Mouse (Mus musculus) urinary bladder, adult 18-20 months (tissue): ENCODE data around the gene Gm37240.
"Not testable (repeated sequence)": the region's sequence is repeated elsewhere in the genome, so short reads cannot be mapped to it uniquely, and the experiment has no call there.

Experiments
- DNase-seq, 2 experiments: peaks; one replicate each; pipeline ENCODE4 v3.0.0; 2022; ENCODE audit warnings: low spot score in 2 of 2, mixed read lengths in 2 of 2

Gene Gm37240

DNA sequence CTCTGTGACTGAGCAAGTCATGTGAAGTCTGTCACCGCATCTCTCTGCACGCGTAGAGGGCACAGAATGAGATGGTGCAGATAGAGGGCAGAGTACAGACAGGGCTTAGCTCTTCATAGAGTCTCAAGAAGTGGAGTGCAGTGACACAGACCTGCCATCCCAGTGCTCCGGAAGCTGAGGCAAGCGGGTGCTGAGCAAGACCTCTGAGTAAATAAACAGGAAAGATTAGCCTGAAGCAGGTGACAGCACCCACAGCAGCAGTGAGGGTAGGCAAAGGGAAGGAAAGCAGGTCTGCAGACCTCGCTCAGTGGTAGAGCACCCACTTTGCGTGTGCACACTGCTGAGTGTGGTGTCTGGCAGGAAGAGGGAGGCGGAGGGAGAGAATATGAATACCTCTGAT is 1205.6 kb downstream of the Gm37240 start:
- DNase-seq = no peak

DNA sequence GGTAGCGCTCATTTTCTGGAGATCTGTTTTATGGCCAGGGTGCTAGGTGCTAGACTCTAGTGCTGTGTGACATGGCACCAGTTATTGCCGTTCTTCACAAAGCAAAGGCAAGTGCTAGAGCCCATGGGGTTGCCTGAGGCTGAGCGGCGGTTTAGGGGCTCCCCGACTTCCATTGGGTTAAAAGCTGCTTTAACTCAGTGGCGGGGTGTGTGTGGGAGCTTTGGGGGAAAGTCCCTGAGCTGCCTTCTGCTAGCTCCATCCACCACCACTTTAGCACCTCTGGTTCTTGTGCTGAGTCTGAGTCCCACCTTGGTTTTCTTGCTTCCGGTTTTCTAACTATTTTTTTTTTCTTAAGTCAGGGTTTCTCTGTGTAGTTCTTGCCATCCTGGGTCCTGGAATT is 1207.3 kb downstream of the Gm37240 start:
- no peak for DNase-seq

DNA sequence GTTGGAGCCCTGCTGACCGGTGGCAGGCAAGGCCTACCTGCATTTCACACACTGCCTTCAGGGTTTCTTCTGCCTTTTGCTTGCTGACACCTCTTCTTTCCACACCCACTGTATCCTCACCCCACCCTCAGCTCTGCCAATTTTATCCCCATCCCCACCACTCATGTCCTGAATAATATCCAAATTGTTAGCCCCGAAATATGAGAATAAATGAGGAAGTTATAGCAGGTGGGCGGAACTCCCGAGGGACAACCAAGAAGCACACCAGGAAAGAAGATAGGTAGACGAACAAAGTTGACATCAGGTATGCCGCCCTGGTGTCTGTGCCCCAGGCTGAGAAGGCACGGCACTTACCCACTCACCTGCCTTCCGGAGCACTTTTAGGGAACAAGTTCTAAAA is 1207.8 kb downstream of the Gm37240 start:
- DNase-seq = no peak

DNA sequence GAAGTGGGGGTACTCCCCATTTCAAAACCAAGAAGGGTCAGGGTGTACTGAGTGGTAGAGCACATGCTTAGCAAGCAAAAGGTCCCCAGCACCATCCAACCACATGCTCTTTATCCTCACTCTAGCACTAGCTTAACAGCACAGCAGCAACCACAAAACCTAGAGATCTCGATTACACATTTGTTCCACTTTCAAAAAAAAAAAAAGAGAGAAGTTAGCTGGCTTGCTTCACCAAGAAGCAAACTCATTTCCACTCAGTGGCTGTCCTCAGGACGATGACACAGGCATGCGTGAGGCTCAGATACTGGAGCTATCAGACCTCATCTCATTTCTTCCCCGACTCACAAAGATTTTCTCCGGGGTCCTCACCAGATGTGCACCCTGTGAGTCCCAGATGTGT is 1208.4 kb downstream of the Gm37240 start:
- no peak for DNase-seq

DNA sequence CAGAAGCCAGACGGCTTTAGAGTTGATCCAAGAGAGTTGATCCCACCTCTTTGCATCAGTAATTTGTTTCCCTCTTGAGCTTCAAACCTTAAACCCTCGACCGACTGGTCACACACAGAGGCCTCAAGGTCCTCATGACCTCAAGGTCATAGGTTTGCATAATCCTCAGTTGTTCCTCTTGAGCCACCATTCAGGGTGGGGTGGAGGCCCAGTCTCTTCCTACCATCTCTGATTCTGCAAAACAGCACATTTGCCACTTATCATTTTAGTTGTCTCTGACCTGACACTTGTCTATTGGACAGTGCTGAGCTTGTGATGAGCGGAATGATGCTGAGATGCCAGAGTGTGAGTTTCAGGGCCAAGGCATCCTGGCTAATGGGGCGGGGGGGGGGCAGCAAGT is 1211.6 kb downstream of the Gm37240 start:
- DNase-seq = no peak

DNA sequence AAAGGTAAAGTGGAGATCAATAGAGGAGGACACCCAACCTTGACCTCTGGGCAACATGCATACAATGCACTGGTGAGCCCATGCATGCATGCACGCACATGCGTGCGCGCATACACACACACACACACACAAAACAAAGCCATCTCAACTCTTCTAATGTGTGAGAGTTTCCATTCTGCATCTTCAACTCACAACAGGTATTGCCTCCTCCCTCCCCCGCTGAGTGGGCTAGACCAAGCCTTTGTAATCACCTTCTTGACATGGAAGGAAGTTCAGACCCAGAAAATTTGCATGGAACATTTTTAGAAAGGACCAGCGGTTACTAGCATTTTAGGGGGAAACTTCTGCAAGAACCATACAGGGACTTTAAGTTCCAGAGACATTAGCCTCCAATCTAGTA is 1213.8 kb downstream of the Gm37240 start:
- no peak for DNase-seq

DNA sequence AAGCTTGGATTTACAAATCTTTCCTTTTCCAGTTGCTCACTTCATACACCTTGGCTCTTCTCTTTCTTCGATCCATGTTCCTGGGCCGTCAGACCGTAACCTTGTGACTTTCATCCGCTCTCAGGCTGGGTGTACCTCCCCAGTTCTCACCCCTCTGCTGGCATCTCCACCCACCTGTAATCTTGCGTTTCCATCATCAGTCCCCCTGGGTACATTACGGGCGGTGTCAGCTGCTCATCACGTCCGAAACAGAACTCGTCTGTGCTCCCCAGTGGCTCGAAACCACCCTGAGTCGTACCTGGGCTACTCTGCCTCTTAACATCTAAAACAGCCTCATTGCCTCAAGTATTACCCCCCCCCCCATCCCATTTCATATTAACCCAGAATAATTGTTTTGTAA is 1215.2 kb downstream of the Gm37240 start:
- DNase-seq = no peak

DNA sequence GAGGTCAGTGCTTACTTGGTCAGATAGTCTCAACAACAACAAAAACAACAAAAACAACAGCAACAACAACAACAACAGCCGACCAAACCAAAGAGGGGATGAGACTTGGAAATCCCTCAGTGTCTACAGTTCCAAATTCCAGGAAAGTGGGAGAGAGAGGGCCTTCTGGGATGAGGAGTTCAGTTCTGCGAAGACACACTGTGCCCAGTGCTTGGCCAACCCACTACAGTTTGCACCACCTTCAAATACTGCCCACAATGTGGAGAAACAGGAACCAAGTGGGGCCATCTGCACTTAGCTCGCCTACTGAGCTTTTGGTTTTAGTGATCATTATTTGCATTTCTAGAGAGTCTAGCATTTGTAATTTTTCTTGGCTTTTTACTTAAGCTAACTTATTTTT is 1218.4 kb downstream of the Gm37240 start:
- no peak for DNase-seq

DNA sequence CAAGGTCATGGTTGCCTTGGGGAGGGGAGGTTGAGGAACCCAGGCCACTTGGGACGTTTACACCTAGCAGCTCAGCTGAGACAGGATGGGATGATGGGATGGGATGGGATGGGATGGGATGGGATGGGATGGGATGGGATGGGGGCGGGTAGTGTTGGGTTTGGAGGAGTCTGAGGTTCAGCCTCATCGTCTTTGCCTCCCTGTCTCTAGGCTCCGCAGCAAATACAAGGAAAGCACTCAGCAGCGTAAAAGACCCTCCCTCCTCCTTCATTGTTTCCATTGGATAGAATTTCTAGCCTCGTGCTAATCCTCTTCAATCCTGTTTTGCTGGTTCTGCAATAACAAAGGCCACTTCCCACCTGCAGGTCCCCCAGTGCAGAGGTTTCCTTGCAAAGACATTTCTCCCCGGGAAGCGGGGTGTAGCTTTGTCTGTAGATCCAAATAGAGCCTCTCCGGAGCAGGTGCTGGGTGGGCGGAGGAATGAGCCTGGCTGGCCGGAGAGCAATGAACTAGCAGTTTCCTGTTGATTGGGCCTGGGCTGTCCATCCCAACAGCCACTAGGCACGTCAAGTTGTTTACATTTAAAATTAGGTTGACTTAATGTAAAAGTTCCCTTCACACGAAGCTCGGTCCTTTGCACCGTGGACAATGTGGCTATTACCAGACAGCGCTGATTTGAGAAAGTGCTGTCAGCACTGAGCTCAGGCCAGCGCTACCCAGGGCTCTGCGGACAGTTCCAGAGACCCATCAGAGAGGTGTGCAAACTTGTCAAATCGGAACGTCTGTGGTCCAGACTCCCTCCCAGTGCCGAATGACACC is 1221.9 kb downstream of the Gm37240 start:
- peak in 1 of 2 experiments; percentile 54 for DNase-seq

DNA sequence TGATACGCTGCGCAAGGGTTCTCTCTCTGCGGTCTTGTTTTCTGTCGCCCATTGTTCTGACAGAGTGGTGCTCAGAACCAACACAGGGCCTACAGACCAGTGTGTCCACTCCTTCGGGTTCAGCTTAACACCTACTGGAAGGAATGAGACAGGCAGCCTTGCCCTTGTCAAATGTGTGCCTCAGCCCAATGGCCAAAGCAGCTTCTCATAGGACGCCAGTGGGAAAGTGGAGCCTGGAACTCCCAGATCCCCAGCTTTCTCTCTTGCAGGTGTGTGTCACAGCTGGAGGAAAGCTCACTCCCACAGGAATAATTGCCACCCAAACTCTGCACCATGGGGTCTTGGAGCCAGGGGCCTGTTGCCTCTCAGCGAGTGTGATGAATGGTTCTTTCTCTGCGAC is 1222.6 kb downstream of the Gm37240 start:
- DNase-seq = no peak

DNA sequence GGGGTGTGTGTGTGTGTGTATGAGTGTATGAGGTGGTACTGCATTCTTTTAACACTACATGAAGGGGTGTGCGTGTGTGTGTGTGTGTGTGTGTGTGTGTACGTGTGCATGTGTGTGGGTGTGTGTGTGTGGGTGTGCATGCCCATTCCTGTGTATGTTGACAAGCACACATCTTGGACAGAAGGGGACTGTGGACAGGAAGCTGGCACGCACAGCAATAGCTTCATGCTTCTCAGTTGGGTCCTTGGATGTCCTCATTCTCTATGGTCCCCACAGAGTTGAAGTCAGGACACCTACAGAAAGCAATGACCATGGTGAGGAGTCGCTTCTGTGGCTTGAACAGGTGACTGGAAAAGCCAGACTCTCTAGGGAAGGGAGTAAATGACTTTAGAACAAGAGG is 1223.5 kb downstream of the Gm37240 start:
- no peak for DNase-seq

DNA sequence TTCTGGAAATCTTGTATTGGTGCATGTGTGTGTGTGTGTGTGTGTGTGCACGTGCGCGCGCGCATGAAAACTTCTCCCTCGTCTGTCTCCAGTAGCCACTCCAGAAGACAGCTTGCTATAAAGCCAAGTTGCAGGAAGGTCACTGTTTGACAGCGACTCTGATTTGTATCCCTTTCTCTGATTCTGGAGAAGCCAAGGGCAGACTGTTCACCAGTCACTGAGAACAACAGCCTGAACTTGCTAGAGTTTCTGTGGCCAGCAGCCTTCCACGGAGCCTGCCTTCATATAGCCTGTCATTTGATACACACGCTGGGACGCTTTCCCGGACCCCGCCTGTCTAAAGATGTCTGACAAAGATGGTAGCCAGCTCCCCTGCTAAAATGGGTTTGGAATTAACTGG is 1224.2 kb downstream of the Gm37240 start:
- DNase-seq = no peak

DNA sequence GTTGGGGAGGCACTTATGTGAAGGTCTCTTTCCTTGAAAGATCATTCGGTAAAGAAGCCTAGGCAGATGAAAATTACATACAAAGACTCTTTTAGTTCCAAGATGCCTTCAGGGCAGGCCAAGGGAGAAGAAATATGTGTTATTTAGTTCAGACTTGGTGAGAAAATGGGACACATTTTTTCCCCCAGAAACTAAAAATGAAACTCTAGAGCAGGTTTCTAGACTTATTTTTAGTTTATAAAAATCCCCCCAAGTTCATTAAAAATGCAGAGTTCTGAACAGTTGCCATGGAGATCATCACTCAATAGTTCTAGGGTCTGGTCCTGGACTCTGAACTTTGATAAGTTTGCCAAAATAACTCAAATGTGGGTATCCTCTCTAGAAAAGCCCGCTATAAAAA is 1226.9 kb downstream of the Gm37240 start:
- no peak for DNase-seq

DNA sequence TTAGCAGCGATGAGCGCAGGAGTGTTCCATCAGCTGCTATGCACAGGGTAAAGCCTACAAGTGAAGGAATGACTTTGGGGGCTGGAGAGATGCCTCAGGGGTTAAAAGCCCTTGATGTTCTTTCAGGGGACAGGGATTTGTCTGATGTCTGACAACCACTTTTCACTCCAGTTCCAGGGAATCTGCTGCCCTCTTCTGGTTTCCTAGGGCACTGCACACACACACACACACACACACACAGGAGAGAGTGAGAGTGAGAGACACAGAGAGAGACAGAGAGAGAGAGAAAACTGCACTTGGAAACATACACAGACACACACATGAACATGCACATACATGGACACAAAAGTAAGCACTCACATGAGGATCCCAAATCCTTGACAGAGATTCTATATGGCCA is 1228.4 kb downstream of the Gm37240 start:
- no peak for DNase-seq

DNA sequence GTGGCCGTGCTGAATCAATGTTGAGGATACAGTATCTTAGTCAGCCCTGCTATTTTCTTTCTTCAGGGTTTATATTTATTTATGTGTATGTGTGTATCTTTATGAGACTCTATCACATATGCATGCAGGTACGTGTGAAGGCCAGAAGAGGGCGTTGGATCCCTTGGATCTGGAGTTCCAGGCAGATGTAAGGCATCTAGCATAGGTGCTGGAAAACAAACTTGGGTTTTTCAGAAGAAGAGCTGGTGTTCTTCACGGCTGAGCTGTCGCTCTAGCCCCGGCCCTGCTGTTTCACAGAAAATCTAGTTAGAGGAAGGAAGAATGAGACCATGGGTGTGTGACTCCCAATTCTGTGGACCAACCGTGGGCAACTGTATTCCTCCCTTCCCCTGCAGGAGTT is 1229.3 kb downstream of the Gm37240 start:
- no peak for DNase-seq

DNA sequence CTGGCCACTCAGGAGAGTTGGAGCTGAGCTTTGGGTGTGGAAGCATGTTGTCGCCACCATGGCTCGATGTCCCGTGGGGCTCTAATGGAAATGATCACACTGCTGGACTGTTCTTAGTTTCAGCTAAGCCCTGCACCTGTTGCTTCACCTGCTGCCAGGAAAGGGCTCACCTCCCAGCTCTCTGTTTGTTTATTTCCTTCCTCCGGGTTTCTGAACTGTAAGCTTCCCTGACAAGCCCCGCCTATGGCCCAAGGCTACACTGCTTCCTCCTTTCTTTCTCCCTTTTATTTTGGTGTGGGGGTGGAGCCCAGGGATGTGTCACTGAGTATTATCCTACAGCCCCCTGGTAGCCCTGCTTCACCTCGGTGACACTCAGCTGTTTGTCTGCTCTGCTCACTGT is 1230.1 kb downstream of the Gm37240 start:
- no peak for DNase-seq

DNA sequence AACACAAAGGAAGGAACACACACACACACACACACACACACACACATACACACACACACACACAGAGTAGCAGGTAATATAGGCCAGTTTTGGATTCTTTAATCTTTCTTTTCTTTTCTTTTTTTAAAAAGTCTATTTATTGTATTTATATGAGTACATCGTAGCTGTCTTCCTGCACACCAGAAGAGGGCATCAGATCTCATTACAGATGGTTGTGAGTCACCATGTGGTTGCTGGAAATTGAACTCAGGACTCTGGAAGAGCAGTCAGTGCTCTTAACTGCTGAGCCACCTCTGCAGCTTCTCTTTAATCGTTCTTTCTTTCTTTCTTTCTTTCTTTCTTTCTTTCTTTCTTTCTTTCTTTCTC is 1231.5 kb downstream of the Gm37240 start:
- DNase-seq = not testable (repeated sequence)

DNA sequence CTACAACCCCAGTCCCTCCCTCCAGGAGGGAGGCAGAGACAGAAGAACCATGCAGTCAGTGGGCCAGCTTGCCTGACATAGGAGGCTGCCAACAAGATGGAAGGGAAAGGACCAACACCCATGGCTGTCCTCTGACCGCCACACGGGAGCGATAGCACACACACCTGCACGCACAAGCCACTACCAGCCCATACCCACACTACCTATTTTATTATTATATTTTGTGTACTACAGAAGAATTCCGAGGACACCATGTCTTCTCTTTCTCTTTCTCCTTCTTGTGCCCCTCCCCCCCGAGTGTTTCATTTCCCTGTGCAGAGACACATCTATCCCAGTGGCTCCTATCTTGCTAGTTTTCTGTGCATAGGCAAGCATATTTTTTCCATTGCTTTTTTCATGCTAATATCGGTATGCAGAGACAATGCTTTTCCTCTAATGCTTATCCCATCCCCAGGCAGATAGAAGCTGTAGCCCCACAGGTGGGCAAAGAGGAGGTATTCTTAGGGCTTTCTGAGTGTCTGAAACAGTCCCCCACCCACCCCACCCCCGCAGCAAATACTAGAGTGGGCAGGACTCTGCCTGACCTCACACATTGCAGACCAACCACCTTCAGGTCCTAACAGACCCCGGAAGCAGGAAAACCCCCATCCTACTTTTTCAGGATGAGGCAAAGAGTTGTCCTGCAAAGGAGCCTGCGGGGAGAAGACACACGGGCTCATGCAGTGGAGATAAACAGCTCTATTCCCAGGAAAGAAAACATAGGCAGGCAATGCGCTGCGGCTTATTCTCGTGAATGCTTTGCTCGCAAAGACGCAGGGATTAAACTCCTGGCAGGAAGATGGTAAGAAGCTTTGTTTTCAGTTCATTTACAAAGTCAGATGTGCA is 1232.2 kb downstream of the Gm37240 start:
- DNase-seq = no peak

DNA sequence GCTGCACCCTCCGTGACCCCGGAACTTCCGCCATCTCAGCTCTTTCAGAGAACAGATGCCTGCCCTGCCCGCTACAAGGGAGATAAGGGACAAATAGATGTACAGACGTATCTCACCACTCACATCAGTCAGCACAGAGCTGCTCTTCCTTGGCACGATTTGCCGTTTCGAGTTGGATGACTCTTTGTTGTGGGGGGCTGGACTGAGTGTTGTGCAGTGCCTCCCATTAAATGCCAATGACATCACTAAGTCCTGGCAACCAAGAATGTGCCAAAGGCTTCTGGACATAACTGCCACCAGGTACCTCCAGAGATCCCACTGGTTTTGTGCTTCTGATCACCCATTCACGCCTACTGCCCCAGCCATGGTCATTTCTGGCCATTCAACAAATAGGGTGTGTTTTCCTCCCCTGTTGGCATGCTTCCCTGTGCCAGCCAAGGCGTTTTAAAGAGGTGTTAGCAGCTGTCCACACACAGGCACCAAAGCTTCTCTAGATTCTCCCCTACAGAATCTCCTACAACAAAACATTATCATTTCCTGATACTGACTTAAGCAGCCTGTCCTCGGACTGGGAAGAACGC is 1233.0 kb downstream of the Gm37240 start:
- DNase-seq = no peak

DNA sequence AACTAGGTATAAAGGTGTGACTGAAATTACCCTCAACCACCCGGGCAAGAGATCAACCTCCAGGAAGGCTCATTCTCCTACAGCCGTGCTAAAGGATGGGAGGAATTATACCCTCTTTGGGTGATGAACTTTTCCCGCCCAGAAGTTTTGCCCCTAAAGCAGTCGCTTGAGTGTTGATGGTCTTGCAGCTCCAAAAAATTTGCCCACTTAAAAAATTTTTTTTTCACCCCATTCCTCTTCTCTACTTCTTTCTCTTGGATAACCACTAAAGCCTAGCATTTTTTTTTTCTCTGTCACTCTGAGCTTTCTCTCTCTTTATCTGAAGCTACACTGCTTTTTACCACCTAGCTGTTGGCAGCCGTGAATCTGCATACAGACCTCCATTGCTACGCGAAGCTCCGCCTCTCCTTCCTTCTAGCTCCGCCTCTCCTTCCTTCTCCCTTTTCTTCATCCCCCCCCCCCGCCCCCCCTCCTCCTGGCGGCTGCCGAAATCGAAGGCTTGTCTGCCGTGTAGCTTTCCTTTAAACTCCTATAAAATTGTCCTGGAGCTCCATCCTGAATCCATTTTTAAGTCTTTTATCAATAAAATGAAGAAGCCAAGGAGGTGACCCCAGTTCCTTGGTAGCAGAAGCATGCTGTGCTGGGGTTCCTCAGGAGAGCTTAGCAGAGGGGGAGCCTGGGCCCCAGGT is 1233.6 kb downstream of the Gm37240 start:
- DNase-seq = no peak

DNA sequence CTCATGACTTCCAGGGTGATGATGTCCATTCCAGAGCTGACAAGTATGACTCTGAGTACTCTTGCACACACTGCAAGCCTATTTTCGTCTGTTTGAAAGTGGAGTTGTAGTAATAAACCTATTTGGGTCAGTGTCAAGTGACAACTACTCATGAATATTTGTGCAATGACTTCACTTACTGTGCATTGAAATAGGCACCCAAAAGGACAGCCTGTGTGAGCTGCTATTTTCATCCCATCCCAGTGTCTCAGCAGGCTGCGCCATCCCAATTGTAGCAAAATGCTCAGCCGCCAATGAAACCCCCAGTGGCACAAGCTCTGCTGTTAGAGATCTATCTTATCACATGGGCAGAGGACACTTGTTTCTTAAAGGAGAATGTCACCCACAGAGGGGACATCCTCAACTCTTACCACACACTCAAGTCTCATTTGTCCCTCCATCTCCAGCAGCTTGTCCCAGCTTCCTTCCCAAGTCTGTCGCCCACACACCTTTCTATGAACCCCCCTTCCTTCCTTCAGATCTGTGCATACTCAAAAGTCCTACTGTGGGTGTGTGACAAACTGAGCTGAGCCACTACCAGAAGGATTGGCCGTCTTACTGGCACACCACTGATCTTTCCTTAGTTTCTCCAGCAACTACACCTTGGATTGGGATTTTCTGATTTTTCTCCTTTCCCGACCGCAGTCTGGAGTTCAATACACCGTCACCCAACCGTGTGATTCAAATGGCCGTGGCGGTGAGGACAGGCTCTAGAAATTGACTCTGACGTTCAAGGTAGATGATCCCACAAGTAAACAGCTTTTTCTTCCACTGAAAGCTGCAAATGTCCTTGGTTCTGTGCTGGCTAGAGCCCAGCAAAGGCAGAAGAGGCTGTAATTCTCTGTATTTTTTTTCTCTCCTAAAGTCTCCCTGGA is 1234.4 kb downstream of the Gm37240 start:
- DNase-seq = no peak
